Mouse (Mus musculus): ENCODE results near the gene Ly6g6f. TPM values are rescaled to one million over a fixed set of nuclear protein-coding genes. Genes with fewer than 3 reads are reported as not detected.

Ly6g6f gene
- total and polyA plus RNA-seq, 2 experiments: 0.07 TPM; not detected in 1

DNA sequence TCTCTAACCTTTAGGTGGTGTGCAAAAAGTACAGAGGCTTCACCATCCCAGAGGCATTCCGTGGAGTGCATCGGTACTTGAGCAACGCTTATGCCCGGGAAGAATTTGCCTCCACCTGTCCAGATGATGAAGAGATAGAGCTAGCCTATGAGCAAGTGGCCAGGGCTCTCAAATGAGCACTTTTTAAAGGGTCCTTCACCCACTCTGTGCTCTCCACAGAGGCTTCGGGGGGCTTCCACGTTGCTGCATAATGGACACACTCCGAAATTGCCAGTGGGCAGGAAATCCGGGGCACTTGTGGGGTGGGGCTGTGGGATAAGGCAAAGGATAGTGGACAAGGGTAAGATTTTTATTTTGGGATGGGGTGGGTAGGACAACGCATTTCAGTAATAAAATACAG, 27.1 kb downstream of the Ly6g6f start:
- no peaks in the 10 kb centered on the region for H3K27me3 ChIP-seq (ENCODE audit: control insufficient read depth, insufficient read depth, low read length)
- peaks cover 3% of the 10 kb centered on the region; the same call in 1 of the 2 replicates for H3K4me1 ChIP-seq (ENCODE audit: control insufficient read depth, insufficient read depth, low read length)
- 63% methylated on average over 9 of the region's 9 CpGs for WGBS
- no peak overlapping the region for H3K9ac ChIP-seq (ENCODE audit: low read depth, low read length)
- H3K79me2 ChIP-seq (ENCODE audit: control insufficient read depth, insufficient read depth, low read length): no peaks in the 10 kb centered on the region
- no peak for TF ChIP-seq CTCF (IDR thresholded peaks at IDR 0.05; ENCODE audit: low read depth, low read length)
- TF ChIP-seq POLR2A (IDR thresholded peaks at IDR 0.05; ENCODE audit: extremely low read depth, insufficient read depth, low read length): no peak
- H3K4me3 ChIP-seq (ENCODE audit: insufficient read depth, low read depth, low read length): no peak overlapping the region
- peaks cover 10% of the 10 kb centered on the region; the same call in 1 of the 2 replicates for H3K36me3 ChIP-seq (ENCODE audit: control insufficient read depth, insufficient read depth, low read length)
- no peak for DNase-seq (ENCODE audit: extremely low read depth, low read depth, low spot score)
- H3K27ac ChIP-seq (replicated peaks; ENCODE audit: insufficient read depth, low read depth, low read length): no peak overlapping the region

DNA sequence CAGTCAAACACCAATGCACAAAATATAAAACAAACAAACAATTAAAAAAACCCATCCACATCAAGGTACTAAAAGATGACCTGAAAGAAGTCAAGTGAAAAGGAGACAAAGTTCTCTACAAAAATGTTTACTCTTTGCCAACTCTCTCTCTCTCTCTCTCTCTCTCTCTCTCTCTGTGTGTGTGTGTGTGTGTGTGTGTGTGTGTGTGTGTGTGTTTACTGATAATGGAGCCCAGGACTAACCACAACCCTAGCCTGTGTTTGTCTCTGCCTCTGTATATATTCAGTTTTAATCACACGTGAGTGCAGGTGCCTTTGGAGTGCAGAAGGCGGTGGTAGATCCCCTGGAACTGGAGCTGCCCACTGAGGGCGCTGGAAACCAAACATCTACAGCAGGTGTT, 28.3 kb downstream of the Ly6g6f start:
- Histone ChIP-seq H3K9ac (ENCODE audit: low read depth, low read length) (no peak overlapping the region), H3K79me2 (ENCODE audit: control insufficient read depth, insufficient read depth, low read length) (no peaks in the 10 kb centered on the region), H3K4me1 (ENCODE audit: control insufficient read depth, insufficient read depth, low read length) (peaks cover 3% of the 10 kb centered on the region; the same call in 1 of the 2 replicates), H3K27me3 (ENCODE audit: control insufficient read depth, insufficient read depth, low read length) (no peaks in the 10 kb centered on the region), H3K4me3 (ENCODE audit: insufficient read depth, low read depth, low read length) (no peak overlapping the region), H3K27ac (replicated peaks; ENCODE audit: insufficient read depth, low read depth, low read length) (no peak overlapping the region), H3K36me3 (ENCODE audit: control insufficient read depth, insufficient read depth, low read length) (peaks cover 11% of the 10 kb centered on the region; the same call in 1 of the 2 replicates)
- TF ChIP-seq CTCF (IDR thresholded peaks at IDR 0.05; ENCODE audit: low read depth, low read length): no peak
- TF ChIP-seq POLR2A (IDR thresholded peaks at IDR 0.05; ENCODE audit: extremely low read depth, insufficient read depth, low read length): no peak
- 87% methylated on average over 3 of the region's 3 CpGs for WGBS
- no peak for DNase-seq (ENCODE audit: extremely low read depth, low read depth, low spot score)

DNA sequence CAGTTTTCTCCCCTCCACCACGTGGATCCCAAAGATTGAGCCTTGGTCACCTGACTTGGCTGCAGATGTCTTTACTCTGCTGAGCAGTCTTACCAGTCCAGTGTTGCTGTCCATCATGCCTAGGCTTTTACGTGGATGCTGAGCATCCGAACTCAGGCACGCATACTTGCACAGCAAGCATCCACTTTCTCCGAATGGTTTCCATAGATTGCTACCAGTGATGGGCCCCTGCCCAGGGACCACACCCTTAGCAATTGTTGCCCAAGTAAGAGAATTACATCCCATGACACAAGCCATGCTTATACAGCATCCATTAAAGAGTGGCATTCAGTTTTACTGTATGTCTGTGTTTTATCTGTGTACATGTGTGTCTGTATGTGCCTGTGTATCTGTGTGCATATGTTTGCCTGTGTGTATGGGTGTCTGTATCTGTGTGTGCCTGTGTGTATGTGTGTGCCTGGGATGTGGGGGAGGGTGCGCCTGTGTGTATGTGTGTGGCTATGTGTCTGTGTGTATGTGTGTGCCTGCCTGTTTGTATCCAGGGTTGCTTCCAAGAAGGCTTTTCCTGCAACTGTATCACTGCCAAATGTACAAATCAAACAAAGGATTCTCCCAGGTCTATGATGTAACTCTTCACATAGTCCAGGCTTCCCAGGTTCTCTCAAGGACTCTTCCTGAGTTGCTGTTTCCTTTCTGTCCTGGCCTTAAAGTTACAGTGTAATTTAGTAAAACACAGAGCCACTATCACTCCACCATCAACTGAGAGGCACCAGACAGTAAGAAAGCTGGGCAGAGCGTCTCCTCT, 29.5 kb downstream of the Ly6g6f start:
- TF ChIP-seq CTCF (IDR thresholded peaks at IDR 0.05; ENCODE audit: low read depth, low read length) (no peak), POLR2A (IDR thresholded peaks at IDR 0.05; ENCODE audit: extremely low read depth, insufficient read depth, low read length) (no peak)
- Histone ChIP-seq H3K27ac (replicated peaks; ENCODE audit: insufficient read depth, low read depth, low read length) (no peak overlapping the region), H3K79me2 (ENCODE audit: control insufficient read depth, insufficient read depth, low read length) (no peaks in the 10 kb centered on the region), H3K4me1 (ENCODE audit: control insufficient read depth, insufficient read depth, low read length) (peaks cover 3% of the 10 kb centered on the region; the same call in 1 of the 2 replicates), H3K27me3 (ENCODE audit: control insufficient read depth, insufficient read depth, low read length) (no peaks in the 10 kb centered on the region), H3K9ac (ENCODE audit: low read depth, low read length) (no peak overlapping the region), H3K36me3 (ENCODE audit: control insufficient read depth, insufficient read depth, low read length) (peaks cover 11% of the 10 kb centered on the region; the same call in 1 of the 2 replicates), H3K4me3 (ENCODE audit: insufficient read depth, low read depth, low read length) (no peak overlapping the region)
- DNase-seq (ENCODE audit: extremely low read depth, low read depth, low spot score): no peak
- 89% methylated on average over 7 of the region's 7 CpGs for WGBS

DNA sequence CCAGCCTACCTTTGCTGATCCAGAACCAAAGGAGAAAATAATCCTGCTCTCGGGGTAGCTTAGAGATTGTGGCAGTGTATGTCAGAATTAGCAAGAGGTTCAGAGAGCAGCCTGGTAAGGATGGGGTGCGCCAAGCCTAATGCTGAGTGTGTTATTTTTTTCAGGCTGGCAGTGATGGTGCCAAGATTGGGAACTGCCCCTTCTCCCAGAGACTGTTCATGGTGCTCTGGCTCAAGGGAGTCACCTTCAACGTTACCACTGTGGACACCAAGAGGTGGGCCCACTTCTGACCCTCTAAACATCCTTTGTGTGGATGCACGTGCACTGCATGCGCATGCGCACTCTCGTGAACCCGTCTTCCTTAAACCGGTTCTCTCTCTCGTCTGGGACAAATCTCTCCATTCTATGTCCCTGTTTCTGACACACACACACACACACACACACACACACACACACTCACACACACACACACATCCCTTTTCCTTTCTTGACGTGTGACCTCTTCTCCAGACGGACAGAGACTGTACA, 33.1 kb downstream of the Ly6g6f start:
- Histone ChIP-seq H3K9ac (ENCODE audit: low read depth, low read length) (no peak overlapping the region; the same call in 1 of the 2 replicates), H3K79me2 (ENCODE audit: control insufficient read depth, insufficient read depth, low read length) (no peaks in the 10 kb centered on the region), H3K27me3 (ENCODE audit: control insufficient read depth, insufficient read depth, low read length) (no peaks in the 10 kb centered on the region), H3K36me3 (ENCODE audit: control insufficient read depth, insufficient read depth, low read length) (peaks cover 10% of the 10 kb centered on the region; the same call in 1 of the 2 replicates), H3K27ac (replicated peaks; ENCODE audit: insufficient read depth, low read depth, low read length) (0 out of 2 replicates have a peak overlapping the region, but pooled peaks have one; percentile 17), H3K4me3 (ENCODE audit: insufficient read depth, low read depth, low read length) (no peak overlapping the region), H3K4me1 (ENCODE audit: control insufficient read depth, insufficient read depth, low read length) (peaks cover 11% of the 10 kb centered on the region)
- no peak for DNase-seq (ENCODE audit: extremely low read depth, low read depth, low spot score)
- no peak for TF ChIP-seq CTCF (IDR thresholded peaks at IDR 0.05; ENCODE audit: low read depth, low read length)
- no peak for TF ChIP-seq POLR2A (IDR thresholded peaks at IDR 0.05; ENCODE audit: extremely low read depth, insufficient read depth, low read length)
- WGBS: 75% methylated on average over 12 of the region's 12 CpGs

DNA sequence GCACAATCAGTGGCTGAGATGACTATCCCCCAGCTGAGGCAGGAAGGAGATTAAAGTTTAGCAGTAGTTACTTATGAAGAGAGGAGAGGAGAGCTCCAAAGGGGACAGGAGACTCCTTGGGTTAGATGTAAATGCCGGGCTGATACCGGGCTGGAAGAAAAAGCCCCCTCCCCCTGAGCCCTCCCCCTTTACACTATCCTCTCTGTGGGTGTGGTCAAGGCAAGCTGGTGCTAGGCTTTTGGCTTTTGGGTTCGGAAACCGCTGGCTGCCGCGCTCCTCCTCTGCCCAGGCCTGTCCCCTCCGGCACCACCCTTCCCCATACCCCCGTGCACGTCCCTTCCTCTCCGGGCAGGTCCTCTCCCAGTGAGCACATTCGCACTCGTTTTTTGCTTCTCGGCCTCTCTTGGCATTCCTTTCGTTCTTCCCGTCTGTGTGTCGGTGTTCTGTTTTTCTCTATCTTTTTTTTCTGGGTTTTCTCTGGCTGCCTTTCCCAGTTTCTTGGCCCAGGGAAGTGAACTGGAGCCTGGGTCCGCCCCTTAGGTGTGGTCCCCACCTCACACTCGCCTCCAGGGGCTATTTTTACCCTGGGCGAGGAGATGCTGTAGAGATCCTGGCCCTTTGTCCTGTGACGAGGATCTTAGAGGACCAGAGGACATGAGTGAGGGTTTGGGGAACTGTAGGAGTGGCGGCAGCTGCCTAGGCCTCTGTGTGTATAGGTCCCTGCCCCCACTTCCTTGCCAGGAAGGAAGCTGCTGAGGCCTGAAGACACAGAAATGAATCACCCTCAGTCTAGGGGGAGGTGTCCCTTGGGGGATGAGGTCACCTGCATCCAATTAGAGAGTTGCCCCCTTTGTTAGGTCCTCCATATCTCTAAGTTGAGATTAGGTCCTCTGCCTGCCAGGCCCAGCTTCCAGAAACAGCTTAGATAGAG, 34.0 kb downstream of the Ly6g6f start:
- Histone ChIP-seq H3K79me2 (ENCODE audit: control insufficient read depth, insufficient read depth, low read length) (no peaks in the 10 kb centered on the region), H3K4me3 (ENCODE audit: insufficient read depth, low read depth, low read length) (peak overlapping the region; percentile 68), H3K27ac (replicated peaks; ENCODE audit: insufficient read depth, low read depth, low read length) (peak overlapping the region; percentile 80), H3K9ac (ENCODE audit: low read depth, low read length) (peak overlapping the region; percentile 78), H3K27me3 (ENCODE audit: control insufficient read depth, insufficient read depth, low read length) (no peaks in the 10 kb centered on the region), H3K36me3 (ENCODE audit: control insufficient read depth, insufficient read depth, low read length) (peaks cover 9% of the 10 kb centered on the region; the same call in 1 of the 2 replicates), H3K4me1 (ENCODE audit: control insufficient read depth, insufficient read depth, low read length) (peaks cover 12% of the 10 kb centered on the region)
- DNase-seq (ENCODE audit: extremely low read depth, low read depth, low spot score): peak; percentile 42
- TF ChIP-seq POLR2A (IDR thresholded peaks at IDR 0.05; ENCODE audit: extremely low read depth, insufficient read depth, low read length) (0 out of 2 replicates have a peak, but pooled peaks have one; percentile 26), CTCF (IDR thresholded peaks at IDR 0.05; ENCODE audit: low read depth, low read length) (no peak)
- WGBS: 59% methylated on average over 21 of the region's 21 CpGs

Measured in liver, adult 2 months (tissue).